Mouse (Mus musculus): ENCODE measurements around the gene Zbtb16.

Zbtb16 gene

DNA sequence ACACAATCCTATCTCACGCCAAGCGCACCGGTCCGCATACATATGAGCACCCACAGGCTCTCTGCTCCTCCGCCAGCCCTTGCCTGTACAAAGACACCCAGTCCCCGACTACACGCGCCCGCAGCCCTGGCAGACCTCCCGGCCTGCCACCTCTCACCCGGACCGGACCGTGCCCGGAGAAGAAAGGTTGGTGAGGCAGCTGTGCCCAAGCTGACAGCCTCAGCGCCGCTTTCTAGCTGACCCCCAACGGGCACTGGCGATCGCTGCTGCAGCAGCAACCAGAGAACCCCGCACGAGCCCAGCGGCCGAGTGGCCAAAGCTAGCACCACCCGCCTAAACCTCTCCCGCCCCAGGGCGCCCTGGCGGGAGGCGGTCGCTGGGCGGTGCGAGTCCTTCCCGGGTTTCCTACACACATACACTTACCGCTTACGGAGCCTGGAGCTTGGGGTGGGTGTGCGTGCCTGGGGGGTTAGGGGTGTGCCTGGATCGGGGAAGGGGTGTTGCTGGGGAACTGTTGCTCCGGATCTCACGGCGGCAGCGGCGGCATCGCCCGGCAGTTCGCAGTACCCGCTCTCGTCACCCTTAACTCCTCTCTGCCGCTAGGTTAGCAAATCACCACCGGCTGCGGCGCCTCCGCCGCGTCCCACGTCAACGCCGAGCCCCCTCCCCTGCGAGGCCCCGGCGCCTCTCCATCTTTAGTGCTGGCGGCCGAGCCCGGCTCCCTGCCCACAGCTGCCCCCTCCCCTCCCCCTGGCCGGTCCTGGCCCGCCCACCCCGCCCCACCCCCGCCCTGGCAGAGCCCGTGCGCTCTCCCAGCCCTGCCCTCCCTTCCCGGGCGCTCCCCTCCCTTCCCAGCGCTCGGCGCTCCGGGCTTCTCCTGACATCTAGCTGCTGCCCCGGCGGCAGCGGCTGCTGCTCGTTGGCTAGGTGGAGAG lies at the start of gene Zbtb16:
Gene Zbtb16 (minus strand): TSS at position 592 of the 935 bp plus-strand sequence.
- peak; percentile 30 for DNase-seq

DNA sequence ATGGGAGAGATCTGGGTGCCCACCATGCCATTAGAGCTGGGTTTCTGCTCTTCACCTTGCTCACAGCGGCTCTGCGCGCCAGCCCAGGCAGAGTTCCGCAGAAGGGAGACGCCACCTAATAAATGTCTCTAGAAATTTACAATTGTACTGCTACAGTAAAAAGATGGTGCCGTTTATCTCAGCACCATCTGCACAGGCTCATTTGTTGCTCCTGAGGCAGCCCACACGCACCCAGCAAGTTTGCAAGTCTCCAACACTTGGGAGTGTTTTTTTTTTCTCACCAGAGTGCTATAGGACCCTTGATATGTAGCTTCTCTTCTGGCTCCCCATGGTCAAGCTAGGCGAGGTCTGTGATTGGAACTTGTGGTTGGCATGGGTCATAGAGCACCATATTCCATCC lies 36.9 kb upstream of the Zbtb16 start:
- DNase-seq: no peak

DNA sequence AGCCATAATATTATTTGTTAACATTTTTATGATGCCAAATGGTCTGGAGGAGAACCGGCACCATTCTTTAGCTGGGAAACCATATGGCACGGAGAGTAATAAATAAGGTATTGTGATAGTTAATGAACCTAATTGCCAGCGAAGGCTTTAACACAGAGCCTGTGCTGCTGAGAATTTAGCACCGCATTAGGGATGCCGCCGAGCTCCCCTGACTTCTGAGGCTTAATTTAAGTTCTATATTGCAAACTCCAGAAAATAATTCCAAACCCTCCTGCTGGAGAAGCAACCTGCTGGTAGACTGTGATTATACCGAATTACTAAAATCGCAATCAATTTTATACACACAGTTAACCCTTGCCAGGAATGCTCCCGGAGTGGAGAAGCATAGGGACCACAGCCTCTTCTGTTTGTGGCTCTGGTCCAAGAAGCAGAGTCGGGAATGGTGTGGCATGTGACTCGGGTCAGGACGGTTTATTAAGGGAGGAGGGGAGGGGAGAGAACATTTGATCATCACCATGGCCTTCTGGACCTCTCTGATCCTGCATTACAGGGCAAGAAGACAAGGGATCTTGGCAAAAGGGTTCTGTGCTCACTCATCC lies 30.6 kb upstream of the Zbtb16 start:
- DNase-seq: no peak

DNA sequence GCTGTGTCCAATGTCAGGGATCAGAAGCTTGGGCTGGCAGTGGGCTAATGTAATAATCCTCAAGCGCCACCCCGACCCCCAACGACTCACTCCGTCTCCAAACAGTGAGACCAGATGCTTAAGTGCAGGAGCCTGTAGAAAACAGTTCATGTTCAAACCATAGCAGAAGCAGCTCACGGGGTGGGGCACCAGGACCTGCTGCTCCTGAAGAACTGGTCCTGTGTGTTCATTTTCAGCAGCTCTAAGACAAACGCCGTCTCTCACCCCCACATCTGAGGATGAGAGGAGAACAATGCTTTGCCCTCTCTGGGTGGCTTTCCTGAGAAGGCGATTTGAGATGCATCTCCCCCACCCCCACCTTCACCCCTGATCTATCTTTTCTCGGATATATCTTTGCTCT lies 29.2 kb upstream of the Zbtb16 start:
- no peak for DNase-seq

DNA sequence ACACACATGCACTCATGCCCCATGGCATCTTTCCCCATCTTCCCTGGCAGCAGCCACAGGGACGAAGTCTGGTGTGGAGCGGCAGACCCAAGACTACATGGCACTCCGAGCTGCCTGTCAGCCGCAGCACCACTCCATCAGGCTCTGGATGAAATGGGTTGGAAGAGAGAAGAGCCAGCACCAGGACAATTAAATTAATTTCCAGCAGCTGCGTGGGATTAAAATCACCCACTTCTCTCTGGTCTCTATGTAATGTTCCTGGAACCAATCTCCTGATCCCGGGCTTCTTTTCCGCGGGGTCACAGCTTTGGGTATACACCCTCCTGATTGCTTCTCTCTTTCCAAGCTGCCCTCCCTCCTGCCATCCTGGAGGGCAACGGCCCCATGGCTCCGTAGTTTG lies 25.5 kb upstream of the Zbtb16 start:
- no peak for DNase-seq

DNA sequence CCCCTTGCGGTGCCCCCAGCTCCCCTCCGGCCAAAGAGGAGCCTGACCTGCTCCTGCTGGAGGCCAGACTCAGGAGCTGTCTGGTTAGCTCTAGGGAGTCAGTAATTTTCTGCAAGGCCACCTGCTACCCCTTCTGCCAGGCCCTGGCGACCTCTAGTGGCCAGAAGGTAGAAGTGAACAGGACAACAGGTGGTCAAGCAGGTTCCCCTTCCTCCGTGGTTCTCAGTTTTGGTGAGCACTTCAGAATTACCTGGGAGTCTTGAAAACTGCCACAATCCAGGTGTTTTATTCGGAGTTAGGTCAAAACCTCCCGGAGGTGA lies 24.5 kb upstream of the Zbtb16 start:
- DNase-seq: peak; percentile 76

DNA sequence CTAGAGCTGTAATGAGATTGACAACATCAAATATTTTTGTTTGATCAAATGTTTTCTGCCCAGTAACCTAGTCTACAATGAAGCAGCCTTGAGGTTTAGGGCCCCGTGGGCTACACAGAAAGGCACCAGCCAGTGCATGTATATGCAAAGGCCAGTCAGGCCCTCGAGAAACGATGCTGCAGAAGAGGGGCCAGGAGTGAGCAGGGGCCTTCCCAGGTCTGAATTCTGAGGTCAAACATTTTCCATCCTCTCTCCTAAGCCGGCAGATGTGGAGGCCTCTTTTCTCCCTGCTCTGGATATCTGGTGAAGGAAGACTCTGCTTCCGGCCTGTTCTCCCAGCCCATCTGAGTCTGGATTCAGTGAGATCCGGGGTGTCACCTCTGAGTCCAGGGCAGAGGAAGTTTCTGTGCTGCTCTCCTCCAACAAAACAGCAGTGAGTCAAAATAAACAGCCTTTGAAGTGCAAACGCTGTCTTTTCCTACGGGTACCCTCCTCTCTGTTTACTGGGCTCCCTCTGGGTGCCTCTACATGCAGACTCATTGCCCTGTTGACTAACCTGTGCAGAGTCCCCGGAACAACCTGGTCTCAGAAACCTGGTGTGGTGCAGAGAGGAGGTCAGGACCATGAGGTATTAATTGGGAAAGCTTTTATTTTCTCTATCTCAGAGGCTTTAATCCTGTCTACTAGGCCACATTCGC lies 24.0 kb upstream of the Zbtb16 start:
- DNase-seq: no peak

DNA sequence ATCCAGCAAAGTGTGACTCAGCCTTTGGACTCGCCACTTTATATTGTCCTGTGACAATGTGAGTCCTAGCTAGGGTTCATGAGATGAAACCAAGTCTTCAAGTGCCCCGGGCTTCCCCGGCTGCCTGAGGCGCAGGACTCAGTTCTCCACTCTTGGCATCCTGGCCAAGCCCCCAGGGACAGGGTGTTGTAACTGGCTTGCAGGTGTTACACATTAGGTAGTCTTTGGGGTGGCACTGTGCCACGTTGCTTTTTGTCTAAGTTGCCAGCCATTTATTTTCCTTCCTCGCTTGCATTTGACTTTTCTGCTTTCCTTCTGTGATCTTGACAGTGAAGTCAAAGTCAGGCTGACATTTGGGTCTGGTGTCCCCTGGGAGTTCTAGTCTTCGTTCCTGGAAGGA lies 21.9 kb upstream of the Zbtb16 start:
- DNase-seq: no peak

DNA sequence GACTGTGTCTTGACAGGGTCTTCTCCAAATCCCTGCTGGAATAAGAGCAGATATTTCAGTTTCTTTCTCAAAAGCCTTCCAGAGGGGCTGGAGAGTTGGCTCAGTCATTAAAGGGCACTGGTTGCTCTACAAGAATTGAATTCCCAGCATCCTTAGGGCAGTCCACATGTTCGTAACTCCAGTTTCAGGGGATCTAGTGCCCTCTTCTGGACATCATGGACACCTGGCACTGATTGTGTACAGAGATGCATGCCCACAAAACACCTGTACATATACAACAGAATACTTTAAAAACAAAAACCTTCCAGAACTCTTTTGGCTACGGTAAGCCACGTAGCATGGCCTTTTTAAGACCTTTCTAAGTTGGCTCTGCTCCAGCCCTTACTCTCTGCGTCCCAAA lies 20.2 kb upstream of the Zbtb16 start:
- DNase-seq: no peak

DNA sequence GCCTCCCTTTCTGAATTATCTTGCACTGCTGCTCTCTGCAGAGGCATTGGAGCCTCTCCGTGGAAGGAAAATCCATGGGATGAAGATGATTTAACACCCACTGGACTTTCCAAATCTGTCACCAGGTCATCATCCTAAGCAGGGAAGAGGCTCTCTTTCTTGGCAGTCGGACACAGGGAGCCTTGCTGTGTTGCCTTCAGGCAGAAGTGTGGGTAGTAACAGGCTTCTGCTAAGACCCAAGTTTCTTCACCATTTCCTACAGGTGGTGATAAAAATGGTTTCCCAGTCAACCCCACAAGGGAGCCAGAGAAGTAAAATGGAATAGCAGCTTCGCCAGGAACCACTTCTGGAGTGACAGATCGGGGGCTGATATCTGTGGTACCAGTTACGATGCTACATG lies 13.5 kb upstream of the Zbtb16 start:
- DNase-seq: no peak

DNA sequence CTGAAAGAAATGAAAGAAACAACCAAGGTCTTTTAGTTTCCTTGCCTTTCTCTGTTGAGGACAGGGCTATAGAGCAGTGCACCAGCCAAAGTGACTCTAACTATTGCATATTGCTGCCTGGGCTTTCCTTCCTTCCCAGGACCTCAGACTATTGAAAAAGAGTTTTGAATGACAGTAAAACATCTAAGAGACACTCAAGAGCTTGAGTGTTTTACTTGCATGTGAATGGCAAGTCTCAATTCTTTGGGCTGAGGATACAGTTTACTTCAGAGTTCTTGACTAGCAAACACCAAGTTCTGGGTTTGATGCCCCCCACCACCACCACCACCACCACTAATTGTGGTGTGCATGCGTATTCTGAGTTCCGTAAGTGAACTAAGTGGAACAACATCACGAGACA lies 3.5 kb upstream of the Zbtb16 start:
- DNase-seq: no peak

DNA sequence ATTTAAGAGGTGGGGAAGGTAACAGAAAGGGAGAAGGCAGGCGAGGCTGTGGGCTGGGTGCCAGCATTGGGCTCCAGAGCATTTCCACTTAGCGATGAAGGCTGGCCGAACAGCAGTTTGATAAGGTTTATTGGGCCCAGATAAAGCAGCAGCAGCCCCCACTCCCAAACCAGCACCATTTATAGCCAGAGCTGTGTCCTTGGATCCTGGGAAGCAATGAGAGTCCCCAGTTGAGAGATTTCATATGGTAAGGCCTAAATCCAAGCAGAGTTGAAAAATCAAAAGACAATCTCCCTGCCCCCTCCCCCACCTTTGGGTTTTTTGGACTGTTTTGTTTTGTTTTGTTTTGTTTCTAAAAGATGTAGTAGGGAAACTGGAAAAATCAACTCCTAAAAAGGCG lies 2.3 kb upstream of the Zbtb16 start:
- DNase-seq: no peak

DNA sequence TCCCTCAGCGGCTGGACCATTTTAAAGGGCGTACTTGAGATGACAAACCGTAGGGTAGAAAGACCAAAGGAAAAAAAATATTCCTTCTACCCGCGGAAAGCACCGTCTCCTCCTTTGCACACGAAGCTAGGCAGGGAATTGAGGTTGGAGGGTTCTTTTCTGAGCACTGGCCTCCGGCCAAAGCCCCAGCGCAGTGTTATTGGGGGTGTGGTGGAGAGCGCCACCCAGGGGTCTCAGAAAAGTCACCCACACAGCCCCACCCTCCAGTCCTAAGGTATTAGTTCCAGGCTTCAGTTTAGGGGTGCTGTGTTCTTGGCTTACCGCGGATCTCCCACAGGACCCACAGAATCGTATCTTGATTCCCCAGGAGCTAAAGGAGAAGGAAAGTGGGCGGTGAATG lies 1.2 kb upstream of the Zbtb16 start:
- peak; percentile 8 for DNase-seq

DNA sequence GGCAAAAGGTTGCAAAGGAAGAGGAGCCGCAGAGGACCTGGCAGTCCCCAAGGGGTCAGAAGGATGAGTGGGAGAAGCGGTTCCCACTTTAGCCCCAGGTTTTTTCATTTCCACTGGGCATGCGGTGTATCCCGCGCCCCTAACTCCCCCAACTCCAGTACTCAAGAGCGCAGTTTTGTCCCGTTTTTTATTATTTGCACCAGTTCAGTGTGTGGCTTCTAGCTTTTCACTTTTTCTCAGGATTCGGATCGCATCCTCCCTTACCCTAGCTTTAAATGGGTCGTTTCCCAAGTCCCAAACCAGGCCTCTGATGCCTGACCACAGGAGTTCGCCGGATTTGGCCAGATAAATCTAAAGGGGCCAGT lies 526 bp upstream of the Zbtb16 start:
- no peak for DNase-seq

DNA sequence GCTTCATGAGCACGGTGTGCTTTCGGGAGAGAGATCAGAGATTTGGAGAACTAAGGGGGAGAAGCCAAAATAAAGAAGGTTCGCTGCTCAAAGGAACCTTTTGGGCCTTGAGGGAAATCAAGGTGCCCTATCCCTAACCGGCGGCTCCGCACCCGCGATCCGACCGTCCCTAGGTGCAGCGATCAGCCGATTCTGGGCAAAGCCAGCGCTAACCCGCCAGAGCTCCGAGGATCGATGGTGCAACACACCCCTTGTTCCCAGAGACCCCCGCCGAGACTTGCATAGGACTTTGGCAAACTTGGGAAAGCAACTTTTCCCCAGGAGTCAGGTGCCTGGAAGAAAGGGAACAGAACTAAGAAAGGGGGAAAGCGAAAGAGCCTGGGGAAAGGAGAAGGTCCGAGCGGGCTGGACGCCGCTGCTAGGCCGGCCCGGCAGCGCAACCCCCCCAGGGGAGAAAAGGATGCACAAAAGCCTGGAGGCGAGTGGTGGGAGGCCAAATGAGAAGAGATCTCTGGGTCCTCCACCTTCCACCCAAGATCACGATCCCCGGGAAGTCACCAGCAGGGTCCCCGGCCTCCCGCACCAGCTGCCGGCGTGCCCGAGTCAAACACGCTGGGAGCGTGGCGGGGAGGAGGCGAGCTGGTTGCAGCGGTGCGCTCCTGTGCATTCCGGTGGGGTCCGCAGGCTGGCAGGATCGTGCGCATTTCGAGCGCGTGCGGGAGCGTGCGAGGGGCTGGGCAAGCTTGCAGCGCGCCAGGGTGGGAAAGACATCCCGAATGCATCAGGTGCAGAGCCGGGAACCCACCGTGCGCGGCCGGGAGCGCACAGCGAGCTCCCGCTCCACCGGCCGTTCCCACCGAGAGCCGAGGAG lies 1.2 kb downstream of the Zbtb16 start:
- peak; percentile 17 for DNase-seq

DNA sequence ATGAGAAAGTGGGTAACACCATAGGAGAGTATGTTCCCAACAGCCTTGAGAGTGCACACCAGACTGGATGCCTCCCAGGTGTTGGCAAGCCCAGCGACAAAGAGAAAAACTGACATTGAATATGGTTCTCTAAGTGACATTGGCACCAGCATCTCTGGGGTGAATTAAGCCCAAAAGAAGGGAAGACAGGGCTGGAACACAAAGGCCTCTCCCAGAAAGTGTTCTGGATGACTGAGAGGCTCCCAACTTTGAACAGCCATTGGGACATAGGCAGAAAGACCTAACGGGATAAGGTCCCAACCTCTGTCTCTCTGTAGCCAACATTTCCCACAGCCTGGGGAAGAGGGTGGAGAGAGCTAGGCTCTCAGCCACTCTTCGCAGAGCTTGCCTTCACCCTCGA lies 2.0 kb downstream of the Zbtb16 start:
- no peak for DNase-seq

DNA sequence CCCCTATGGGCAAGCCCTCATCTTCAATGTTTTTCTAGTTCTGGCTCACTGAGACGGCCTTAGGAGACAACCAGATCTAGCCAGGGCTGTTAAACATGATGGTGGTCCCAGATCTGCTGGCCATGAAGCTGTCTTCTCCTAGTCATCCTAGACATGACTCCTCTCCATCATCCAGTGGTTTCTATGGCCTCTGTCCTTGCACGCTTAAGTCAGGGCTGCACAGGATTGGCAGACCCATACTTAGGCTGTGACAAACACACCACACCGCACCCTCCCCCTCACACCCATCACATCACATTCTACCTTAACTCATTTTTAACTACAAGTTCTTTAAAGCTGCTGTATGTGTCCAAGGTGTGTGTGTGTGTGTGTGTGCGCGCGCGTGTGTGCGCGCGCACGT lies 2.5 kb downstream of the Zbtb16 start:
- no peak for DNase-seq

DNA sequence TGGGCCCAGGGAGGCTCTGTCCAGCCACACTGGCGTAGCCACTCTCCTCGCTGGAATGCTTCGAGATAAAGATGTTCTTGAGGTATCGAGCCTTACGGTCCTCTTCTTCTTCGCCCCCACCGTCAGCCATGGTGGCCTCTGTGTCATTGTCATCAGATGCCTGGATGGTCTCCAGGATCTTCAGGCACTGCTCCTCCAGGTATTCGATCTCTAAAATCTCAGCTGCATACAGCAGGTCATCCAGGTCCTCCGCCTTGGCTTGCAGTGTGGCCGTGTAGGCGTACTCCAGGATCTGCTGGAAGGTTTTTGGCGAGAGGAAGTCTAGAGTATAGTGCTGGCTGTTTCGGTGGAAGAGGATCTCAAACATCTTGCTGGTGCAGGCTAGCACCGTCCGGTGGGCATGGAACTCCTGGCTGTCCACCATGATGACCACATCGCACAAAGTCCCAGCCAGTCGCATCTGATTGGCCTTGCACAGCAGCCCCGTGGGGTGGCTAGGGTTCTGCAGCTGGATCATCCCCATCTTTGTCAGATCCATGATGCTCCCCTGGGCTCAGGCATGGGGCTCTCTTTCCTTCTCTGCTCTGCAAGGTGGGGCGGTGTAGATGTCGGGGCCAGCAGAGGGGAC lies 3.4 kb downstream of the Zbtb16 start:
- no peak for DNase-seq

DNA sequence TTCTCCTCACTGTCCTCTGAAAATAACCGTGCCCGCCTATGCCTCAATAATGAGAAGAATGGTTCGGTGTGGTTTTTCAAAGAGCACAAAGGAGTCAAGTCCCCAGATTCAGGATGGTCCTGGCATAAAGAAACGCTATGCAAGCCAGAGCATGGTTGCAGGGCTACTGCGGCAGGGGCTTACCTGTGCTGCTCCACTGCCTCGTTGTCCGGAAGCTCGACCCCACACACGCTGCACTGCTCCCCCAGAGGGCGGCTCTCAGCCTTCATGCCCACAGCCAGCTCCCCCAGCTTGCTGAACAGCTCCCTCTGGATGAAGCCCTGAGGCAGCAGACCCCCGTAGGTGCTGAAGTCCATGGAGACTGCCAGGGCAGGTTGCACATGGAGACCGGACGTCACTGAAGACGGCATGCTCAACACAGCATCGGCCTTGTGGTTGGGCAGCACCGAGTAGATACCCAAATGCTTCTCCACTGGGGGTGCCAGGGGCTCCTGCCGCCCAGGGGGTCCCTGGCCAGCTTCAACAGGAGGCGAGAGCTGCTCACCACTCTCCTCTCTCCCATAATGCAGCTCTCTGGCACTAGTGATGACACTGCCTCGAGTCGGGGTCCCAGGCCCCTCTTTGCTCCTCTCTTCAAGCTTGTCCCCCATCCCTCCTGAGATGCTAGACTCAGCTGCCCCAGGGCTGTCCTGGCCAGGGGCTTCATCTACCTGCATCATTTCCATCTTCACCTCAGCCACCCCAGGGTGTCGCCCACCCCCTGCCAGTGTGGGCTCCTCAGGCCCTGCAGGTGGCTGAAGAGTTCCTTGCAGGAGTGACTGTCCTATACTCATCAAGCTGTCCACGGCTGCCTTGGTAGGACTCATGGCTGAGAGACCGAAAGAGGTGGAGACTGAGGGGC lies 4.2 kb downstream of the Zbtb16 start:
- no peak for DNase-seq

DNA sequence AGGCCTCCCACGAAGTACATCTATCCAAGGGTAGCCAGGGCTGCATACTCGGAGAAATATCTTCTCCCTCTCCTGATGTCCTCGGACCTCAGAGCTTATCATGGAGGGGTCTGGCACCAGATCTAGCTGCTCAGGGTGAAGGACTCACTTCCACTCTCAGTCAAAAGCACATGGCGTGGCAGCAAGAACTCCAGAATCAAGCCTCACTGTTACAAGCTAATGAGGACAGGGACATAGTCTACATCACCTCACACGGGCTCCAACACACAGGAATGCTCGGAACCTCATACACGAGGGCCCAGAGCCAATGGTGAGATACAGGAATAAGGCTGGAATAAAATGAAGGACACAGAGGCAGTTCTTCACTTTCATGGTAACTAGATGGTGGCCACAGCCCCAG lies 7.2 kb downstream of the Zbtb16 start:
- no peak for DNase-seq

DNA sequence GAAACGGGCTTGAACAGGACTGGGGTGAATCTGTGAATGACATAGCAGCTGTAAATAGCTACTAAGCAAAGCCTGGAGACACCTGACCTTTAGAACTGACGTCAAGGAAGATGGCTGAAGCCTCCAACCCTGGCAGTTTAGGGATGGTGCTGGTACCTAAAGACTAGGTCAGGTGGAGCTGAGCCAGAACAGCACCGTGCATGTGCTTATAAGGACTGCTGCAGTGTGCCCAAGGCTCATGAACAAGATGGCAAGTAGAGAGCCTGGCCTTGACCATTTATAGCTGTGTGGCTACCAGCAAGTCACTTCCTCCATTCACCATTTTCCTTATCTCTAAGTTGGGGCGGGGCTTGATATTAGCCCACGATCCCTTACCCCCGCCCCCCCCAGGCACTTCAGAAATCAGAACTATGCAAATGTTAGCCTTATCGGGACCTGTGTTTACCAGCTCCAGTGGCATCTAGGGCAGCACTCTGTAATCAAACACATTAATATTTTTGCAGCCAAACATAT lies 9.6 kb downstream of the Zbtb16 start:
- DNase-seq: no peak

Data from cerebellum, adult 8-10 months (tissue).